Mouse (Mus musculus) heart, adult 8-10 months (tissue): Measurements from ENCODE around the gene Vmn2r114. TPM values are rescaled to one million over a fixed set of nuclear protein-coding genes. Genes with fewer than 3 reads are reported as not detected.
"Not testable (repeated sequence)": the region's sequence is repeated elsewhere in the genome, so short reads cannot be mapped to it uniquely, and the experiment has no call there.

Experiments
- DNase-seq: peaks from one replicate; pipeline ENCODE4 v3.0.0; 2022; ENCODE audit warnings: low spot score
- total RNA-seq, 4 experiments: library from RNA; stranded (reverse); gene quantifications; 2 replicates each; pipeline ENCODE4 v1.2.4; 2022

The Vmn2r114 gene
- not detected for total RNA-seq

GRCm38 (mm10) chr17:23312437-23312836, at the start of gene Vmn2r114:
Vmn2r114 (minus strand) TSS chr17:23312537.
- DNase-seq: not testable (repeated sequence)

- no peak for DNase-seq
Observed at GRCm38 (mm10) chr17:23351644-23352043, 39.3 kb upstream of the Vmn2r114 start.

GRCm38 (mm10) chr17:23343441-23343840, 31.1 kb upstream of the Vmn2r114 start, which contains the start of gene Vmn2r115:
Vmn2r115 (plus strand) TSS chr17:23343741.
- not testable (repeated sequence) for DNase-seq

GRCm38 (mm10) chr17:23330657-23331056, 18.3 kb upstream of the Vmn2r114 start:
- DNase-seq: no peak

Other genes starting within 250 kb of the Vmn2r114 start
- gene Zfp40, start 119.3 kb downstream of the Vmn2r114 start, total RNA-seq: 1 to 10 TPM; 3.3 to 5.6 (median 4.6) TPM
- gene Vmn2r115, start 31.2 kb upstream of the Vmn2r114 start, total RNA-seq: not detected
- gene Vmn2r116, start 72.1 kb upstream of the Vmn2r114 start, total RNA-seq: not detected
- gene Vmn2r117, start 167.2 kb upstream of the Vmn2r114 start, total RNA-seq: not detected